ENCODE assay signal across 8 mouse cellular contexts in the genomic region with DNA sequence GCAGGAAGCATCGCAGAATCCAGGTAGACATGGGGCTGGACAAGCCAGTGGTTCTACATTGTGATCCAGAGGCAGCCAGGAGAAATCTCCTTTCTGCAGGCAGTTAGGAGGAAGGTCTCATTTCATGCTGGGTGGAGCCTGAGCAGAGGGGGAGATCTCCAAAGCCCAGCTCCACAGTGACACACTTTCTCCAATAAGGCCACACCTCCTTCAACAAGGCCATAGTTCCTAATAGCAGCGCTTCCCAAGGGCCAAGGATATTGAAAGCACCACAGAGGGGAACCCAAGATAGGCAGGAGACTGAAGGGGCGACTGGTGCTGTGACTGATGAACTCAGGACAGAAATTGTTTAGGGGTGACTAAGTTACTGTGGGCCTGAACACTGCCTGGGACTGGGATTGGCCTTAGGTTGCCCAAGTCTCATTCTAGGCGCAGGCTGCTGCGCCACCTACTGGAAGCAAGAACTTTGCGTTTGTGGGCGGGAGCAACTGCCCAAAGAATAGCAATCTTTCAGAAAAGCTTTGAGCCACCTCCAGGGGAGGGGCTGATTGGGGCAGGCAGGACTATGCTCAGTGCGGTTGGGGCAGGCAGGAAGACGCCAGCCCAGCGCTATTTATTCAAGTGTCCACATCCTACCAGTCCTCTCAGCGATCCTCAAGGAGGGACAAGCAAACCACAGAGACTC. TPM values are rescaled to one million over a fixed set of nuclear protein-coding genes. Genes with fewer than 3 reads are reported as not detected.
DNase-seq lines count a peak whose midpoint lies in the region; ATAC-seq lines count a peak whose summit lies in the region.
"Not testable (repeated sequence)": the region's sequence is repeated elsewhere in the genome, so short reads cannot be mapped to it uniquely, and the experiment has no call there.

No protein-coding gene starts in this region.

- peak; percentile 86 for DNase-seq in A20 (ENCODE audit: low read depth, low spot score)
- peak; percentile 66 for DNase-seq in adrenal gland, postnatal 25 days
- DNase-seq in forebrain, embryonic 10.5 days (ENCODE audit: extremely low spot score, low spot score), result peak; percentile 19
- DNase-seq in kidney, adult 8-10 months, result peak; percentile 7 to 58
- peak; percentile 55 for DNase-seq in spleen, adult 12 weeks (ENCODE audit: low spot score)

- H3K27me3 ChIP-seq in forebrain, embryonic 10.5 days (ENCODE audit: poor library complexity, severe bottlenecking); heart, embryonic 14.5 days (ENCODE audit: control insufficient read depth, insufficient read depth, low read length); limb, embryonic 15.5 days; midbrain, embryonic 12.5 days: not testable (repeated sequence)

- not testable (repeated sequence) for H3K9ac ChIP-seq in heart, embryonic 14.5 days (ENCODE audit: low read length); limb, embryonic 15.5 days; midbrain, embryonic 12.5 days (replicated peaks)

- not testable (repeated sequence) for H3K4me2 ChIP-seq in heart, embryonic 14.5 days (ENCODE audit: low read length); limb, embryonic 15.5 days; midbrain, embryonic 12.5 days (replicated peaks)

- not testable (repeated sequence) for H3K9me3 ChIP-seq in forebrain, embryonic 10.5 days; heart, embryonic 14.5 days (ENCODE audit: control insufficient read depth, low read length); limb, embryonic 15.5 days; midbrain, embryonic 12.5 days

- H3K4me3 ChIP-seq in forebrain, embryonic 10.5 days; heart, embryonic 14.5 days (ENCODE audit: control insufficient read depth in 1 of 2, insufficient read depth in 1 of 2, low read depth in 1 of 2, low read length in 2 of 2); limb, embryonic 15.5 days; midbrain, embryonic 12.5 days: not testable (repeated sequence)

- not testable (repeated sequence) for H3K36me3 ChIP-seq in forebrain, embryonic 10.5 days (replicated peaks); heart, embryonic 14.5 days (ENCODE audit: control insufficient read depth, insufficient read depth, low read length); limb, embryonic 15.5 days; midbrain, embryonic 12.5 days

- ATAC-seq in heart, embryonic 14.5 days (ENCODE audit: insufficient number of reproducible peaks, insufficient read depth, low FRiP score, low read depth), result peak; percentile 53; the same call in 1 of the 2 replicates
- 0 out of 2 replicates have a peak, but pooled peaks have one; percentile 45 for ATAC-seq in limb, embryonic 15.5 days (ENCODE audit: insufficient number of reproducible peaks, low FRiP score, low TSS enrichment, low read depth)
- peak; percentile 61; the same call in 1 of the 2 replicates for ATAC-seq in midbrain, embryonic 12.5 days (ENCODE audit: low FRiP score, low read depth)

- not testable (repeated sequence) for H3K4me1 ChIP-seq in forebrain, embryonic 10.5 days; heart, embryonic 14.5 days (ENCODE audit: control insufficient read depth in 2 of 2, insufficient read depth in 2 of 2, low read length in 2 of 2); limb, embryonic 15.5 days; midbrain, embryonic 12.5 days

- H3K27ac ChIP-seq in forebrain, embryonic 10.5 days; heart, embryonic 14.5 days (replicated peaks in 1 of 2; ENCODE audit: control insufficient read depth in 1 of 2, insufficient read depth in 1 of 2, low read depth in 2 of 2, low read length in 2 of 2); limb, embryonic 15.5 days; midbrain, embryonic 12.5 days (replicated peaks): not testable (repeated sequence)

- 3% methylated on average over 8 of the region's 11 CpGs for WGBS in forebrain, embryonic 10.5 days
- 1% methylated on average over 7 of the region's 11 CpGs for WGBS in heart, embryonic 14.5 days
- WGBS in limb, embryonic 15.5 days, result 4% methylated on average over 9 of the region's 11 CpGs
- 5% methylated on average over 8 of the region's 11 CpGs for WGBS in midbrain, embryonic 12.5 days

RNA-seq across cellular contexts. Expression of a gene that starts 53.8 kb away (rescaled TPM):
- 0.82 TPM in 1 of 2 replicates, not detected in the other for total RNA-seq in adrenal gland, postnatal 25 days (2021)
- 0.26 and 0.74 TPM in 2 replicates for polyA plus RNA-seq in forebrain, embryonic 10.5 days (2016; fragmentation: Nextera tagmentation; extraction: Ambion mirVana)
- 0.19 and 0.75 TPM in 2 replicates for polyA plus RNA-seq in heart, embryonic 14.5 days (2014; fragmentation: Nextera tagmentation; extraction: Ambion mirVana)
- 0.55 and 0.67 TPM in 2 replicates for polyA plus RNA-seq in limb, embryonic 15.5 days (2015; fragmentation: Nextera tagmentation; extraction: Ambion mirVana)
- 1.7 and 1.9 TPM in 2 replicates for polyA plus RNA-seq in midbrain, embryonic 12.5 days (2016; fragmentation: Nextera tagmentation; extraction: Ambion mirVana)

RNA-seq across cellular contexts. Expression of a gene that starts 53.8 kb away (rescaled TPM):
- 1.2 and 1.6 TPM in 2 replicates for total RNA-seq in adrenal gland, postnatal 25 days (2021)
- 9.4 and 9.9 TPM in 2 replicates for polyA plus RNA-seq in forebrain, embryonic 10.5 days (2016; fragmentation: Nextera tagmentation; extraction: Ambion mirVana)
- polyA plus RNA-seq in heart, embryonic 14.5 days (2014; fragmentation: Nextera tagmentation; extraction: Ambion mirVana), result 1.6 and 2.7 TPM in 2 replicates
- polyA plus RNA-seq in limb, embryonic 15.5 days (2015; fragmentation: Nextera tagmentation; extraction: Ambion mirVana), result 6.8 and 7.1 TPM in 2 replicates
- polyA plus RNA-seq in midbrain, embryonic 12.5 days (2016; fragmentation: Nextera tagmentation; extraction: Ambion mirVana), result 8.5 and 10.3 TPM in 2 replicates

Comparison
In these comparisons a context has a peak if more than half of its experiments do, and no peak if none do; other contexts are left out.
1. DNase-seq: peak in every context shown above with its lines; median percentile 86 in A20; 66 in adrenal gland, postnatal 25 days; 55 in spleen, adult 12 weeks; 32 in kidney, adult 8-10 months; 19 in forebrain, embryonic 10.5 days.